Mouse (Mus musculus): ENCODE results near the gene Zmiz1.

- TF ChIP-seq CTCF (IDR thresholded peaks at IDR 0.05; ENCODE audit: low read depth): no peak
- no peak for TF ChIP-seq EP300 (IDR thresholded peaks at IDR 0.05; ENCODE audit: low read depth)
Observed at GRCm38 (mm10) chr14:25530342-25530741, 71.4 kb downstream of the Zmiz1 start.
